Mouse (Mus musculus) C2C12 (cell line): ENCODE results near the gene Fbxo21.

Experiments
- CEBPB ChIP-seq: IDR thresholded peaks from one replicate; pipeline ENCODE4 v1.6.1; 2011; ENCODE audit warnings: low read depth, mild to moderate bottlenecking, control low read depth, moderate library complexity
- CTCF ChIP-seq: IDR thresholded peaks from one replicate; pipeline ENCODE4 v1.5.1; 2011; ENCODE audit not compliant: control insufficient read depth, insufficient read depth, insufficient read length
- FOSL1 ChIP-seq: IDR thresholded peaks from one replicate; pipeline ENCODE4 v1.8.0; 2011; ENCODE audit warnings: mild to moderate bottlenecking, low read length; ENCODE audit not compliant: poor library complexity, insufficient read depth, severe bottlenecking
- MAX ChIP-seq: IDR thresholded peaks from one replicate; pipeline ENCODE4 v1.6.1; 2011; ENCODE audit warnings: mild to moderate bottlenecking, control low read depth
- MYOG ChIP-seq: IDR thresholded peaks from one replicate; pipeline ENCODE4 v1.6.1; 2011; ENCODE audit not compliant: control insufficient read depth, insufficient read length; ENCODE audit errors: extremely low read depth
- USF1 ChIP-seq: IDR thresholded peaks from one replicate; pipeline ENCODE4 v1.6.1; 2011; ENCODE audit warnings: low read depth, mild to moderate bottlenecking, control low read depth, moderate library complexity

GRCm38 (mm10) chr5:117964750-117965149, 11.8 kb upstream of the Fbxo21 start:
- no peak for TF ChIP-seq CTCF
- TF ChIP-seq MYOG: no peak
- no peak for TF ChIP-seq USF1
- no peak for TF ChIP-seq MAX
- TF ChIP-seq CEBPB: no peak
- no peak for TF ChIP-seq FOSL1
